Mouse (Mus musculus) cerebellum, adult 18-20 months (tissue): ENCODE measurements around the gene Gm6268.

Experiments
- DNase-seq, 2 experiments: peaks; one replicate each; pipeline ENCODE4 v3.0.0; 2021

Gene Gm6268

DNA sequence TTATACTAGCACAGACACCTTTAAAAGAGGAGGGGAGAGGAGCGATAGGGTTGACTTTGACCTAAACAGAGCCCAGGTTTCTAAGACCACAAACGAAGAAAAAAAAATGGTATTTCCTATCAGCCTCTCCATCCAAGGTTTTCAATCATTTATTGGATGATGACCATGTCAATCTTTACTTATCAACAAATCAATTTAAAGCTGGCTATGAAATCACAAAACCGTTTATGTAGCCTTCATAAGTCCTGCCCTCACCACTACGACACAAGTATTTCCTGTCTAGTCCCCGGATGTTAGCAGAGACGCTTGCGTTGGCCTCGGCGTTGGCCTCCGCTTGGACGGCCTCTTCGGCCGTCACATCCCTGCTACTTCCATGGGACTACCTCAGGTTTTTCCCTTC, at the start of gene Gm6268:
Gene Gm6268, plus strand, starts transcription at position 301 of the 400 bp plus-strand sequence.
- no peak for DNase-seq

DNA sequence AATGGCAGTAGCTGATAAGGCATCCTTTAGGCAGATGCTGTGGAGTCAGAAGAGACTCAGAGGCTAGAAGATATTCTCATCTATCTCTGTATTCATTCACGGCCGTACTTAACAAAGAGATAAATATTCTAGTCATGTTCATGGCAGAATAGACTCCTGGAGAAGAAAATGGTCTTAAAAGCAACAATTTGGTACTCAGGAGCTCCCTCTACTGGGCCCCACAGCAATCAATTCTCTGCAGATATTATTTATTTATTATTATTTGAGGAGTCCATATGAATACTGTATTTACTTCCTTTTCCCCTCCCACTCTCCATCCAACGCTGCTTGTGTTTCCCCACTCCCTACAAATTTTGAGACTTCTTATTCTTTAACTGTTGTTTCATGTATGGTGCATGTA, 48.6 kb upstream of the Gm6268 start:
- DNase-seq, result peak; percentile 38 to 44

DNA sequence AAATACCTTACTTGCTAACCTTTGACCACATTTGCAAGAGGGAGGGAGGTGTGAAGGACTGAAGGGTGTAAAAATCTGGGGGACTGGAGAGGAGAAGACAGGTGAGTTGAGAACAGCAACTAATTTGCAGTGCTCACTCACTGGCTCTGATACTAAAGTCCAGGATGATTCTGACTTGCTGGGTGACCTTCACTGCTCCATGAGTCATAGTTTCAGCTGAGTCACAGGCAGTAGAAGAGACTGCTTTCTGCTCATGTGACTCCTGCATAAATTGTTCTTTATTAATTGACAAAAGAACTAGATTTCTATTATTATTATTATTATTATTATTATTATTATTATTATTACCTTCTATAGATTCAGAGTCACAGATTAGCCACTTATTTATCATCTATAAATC, 15.7 kb upstream of the Gm6268 start:
- DNase-seq, result no peak

DNA sequence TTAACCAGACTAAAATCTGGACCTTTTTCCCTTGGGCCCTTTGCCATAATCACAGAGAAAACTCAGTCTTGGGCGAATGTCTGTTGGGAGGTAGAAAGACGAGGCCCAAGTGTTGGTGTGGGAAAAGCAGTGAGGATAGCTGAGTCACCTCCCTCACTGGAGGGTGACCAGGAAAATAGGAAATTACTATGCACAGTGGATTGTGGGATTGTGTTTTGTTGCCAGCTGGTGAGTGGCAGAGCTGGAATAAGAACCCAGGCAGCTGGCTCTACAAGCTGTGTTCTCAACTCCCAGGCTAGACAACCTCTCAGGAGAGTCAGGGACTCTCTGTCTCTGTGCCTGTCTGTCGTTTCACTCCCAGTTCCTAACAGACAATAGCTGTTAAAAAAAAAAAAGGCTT, 11.1 kb upstream of the Gm6268 start:
- DNase-seq, result no peak

DNA sequence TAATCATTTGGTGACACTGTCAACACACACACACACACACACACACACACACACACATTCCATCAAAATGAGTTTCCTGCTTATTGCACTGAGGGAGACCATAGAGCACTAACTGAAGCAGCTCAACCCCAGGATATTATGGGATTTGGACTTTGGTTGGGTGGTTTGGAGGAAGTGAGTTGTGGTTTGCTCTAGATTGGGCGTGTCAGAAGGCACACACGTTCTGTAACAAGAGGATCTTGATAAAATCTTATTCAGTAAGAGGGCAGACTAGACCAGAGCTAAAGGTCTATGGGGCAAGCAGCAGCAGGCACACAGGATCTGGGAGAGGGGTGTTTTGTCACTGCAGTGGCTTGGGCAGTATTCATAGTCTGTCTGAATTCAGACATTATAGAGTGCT, 10.6 kb upstream of the Gm6268 start:
- DNase-seq, result no peak

DNA sequence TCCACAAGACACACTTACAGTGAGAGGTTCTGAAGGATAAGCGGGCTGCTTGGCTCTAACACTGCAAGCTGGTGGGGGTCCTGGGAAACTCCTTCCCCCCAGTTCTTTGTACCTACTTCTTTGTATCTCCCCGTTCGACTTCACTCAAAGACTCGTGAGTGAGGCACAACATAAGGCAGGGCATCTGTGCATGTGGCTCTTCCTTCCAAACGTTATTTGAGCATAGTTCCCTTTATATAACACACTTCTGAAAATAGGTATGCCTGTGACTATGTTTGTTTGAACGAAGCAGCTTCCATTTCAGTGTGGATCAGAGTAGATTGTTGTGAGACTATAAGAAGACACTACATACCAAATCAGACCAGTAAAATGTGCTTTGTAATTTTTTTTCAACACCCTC, 8.4 kb upstream of the Gm6268 start:
- DNase-seq, result no peak

DNA sequence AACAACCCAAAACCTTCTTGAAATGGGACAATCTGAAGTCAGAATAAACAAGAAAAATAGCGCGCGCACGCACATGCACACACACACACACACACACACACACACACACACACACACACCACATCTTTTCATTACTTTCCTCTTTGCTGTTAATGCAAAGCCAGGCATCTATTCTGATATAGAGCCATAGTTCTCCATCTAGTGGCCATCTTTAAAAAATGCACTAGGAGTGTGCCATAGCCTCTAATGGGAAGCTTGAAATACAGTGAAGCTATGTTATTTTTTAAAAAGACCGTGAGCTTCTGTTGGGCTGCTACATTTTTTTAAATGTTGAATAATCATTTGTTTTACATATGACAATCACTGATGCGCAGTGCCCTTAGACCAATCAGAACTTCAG, 7.8 kb upstream of the Gm6268 start:
- DNase-seq, result no peak

DNA sequence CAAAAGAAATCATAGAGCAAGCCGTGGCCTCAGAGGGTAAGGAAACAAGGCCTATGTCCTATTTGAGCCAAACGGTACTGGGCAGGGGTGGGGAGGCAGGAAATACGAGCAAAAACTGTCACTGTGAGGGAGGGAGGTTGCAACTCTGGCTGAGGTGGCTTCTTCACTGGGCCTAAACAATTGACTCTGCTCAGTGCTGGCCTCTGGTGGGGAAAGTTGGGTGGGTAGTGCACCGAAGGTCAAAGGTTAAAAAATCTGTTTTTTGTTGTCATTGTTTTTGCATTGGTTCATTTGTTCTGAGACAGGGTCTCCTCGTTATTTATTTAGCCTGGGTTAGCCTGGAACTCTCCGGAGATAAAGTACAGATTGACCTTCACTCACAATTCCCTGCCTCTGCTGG, 1.2 kb downstream of the Gm6268 start:
- no peak for DNase-seq

DNA sequence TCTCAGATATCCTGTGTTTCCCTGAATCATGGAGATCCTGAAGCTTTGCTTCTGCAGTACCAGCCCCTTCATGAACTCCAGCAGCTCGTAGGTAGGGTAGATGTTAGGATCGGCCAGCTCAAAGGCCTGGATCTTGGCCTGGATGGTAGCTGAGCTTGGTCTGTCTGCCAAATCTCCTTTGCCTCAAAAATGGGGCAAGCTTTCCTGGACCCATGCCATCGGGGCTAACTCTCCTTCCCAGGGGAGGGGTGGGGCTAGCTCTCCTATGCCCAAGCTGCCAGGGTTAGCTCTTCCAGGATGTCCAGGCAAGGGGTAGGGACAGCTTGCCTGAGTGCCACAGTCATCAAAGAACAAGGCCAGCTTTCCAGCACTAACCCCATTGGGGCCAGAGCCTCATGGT, 18.1 kb downstream of the Gm6268 start:
- DNase-seq, result peak in 1 of 2 experiments; percentile 2

DNA sequence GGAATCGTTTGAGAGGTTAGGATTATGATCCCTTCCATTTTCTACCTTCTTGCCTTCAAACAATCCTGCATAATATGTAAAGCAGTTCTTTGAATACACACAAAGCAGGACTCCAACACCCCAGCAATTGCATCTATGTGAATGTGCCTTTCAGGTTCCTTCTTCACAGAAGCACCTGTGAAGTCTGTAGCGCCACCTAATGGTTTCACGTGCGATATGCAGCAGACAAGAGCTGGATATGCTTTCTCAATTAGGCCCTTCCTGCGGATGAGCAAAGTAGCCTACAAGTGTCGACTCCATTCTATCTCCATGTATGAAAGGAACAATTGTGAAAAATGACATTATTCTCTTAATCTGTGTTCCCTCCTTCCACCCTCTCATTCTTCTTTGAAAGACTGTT, 33.9 kb downstream of the Gm6268 start:
- no peak for DNase-seq

DNA sequence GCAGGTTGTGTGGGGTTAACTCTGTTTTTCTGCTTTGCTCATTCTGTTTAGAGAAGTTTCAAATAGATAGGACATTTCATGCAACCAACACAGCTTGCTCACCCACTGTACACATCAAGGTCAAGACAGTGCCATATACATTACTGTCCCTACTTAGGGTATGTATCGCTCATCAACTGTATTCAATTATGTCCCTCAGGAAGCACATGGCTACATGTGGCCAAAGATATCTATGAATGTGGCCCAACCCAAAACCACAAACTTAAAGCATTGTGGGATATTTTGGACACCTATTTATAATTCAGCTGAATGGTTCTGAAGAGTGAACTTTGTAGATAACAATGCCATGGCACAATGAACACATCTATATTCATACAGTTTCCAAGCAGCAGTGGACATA, 36.9 kb downstream of the Gm6268 start:
- DNase-seq, result no peak
